Mouse (Mus musculus): ENCODE measurements at regions not wholly inside any gene's neighbourhood (a gene's known extent, or its start where the extent isn't known, plus 50 kb on each side); places are given as distances from the start of the nearest gene placed in this dataset.

- TF ChIP-seq EP300 (IDR thresholded peaks at IDR 0.05; ENCODE audit: low read length) = no peak
- TF ChIP-seq POLR2A (IDR thresholded peaks at IDR 0.05; ENCODE audit: low read depth, low read length) = no peak
- TF ChIP-seq ZNF384 (IDR thresholded peaks at IDR 0.05; ENCODE audit: low read depth, low read length) = no peak
- TF ChIP-seq MAX (IDR thresholded peaks at IDR 0.05; ENCODE audit: low read length) = no peak
- TF ChIP-seq PAX5 (IDR thresholded peaks at IDR 0.05; ENCODE audit: low read length) = no peak
- no peak for TF ChIP-seq CTCF (conservative IDR thresholded peaks at IDR 0.05 in 1 of 2, IDR thresholded peaks at IDR 0.05 in 1 of 2; ENCODE audit: low read depth in 2 of 2, low read length in 2 of 2)
- no peak for TF ChIP-seq NELFE (IDR thresholded peaks at IDR 0.05; ENCODE audit: low read depth, low read length)
- no peak for TF ChIP-seq BHLHE40 (IDR thresholded peaks at IDR 0.05; ENCODE audit: low read depth, low read length)
- no peak for TF ChIP-seq MAFK (IDR thresholded peaks at IDR 0.05; ENCODE audit: insufficient replicate concordance, low read length)
- TF ChIP-seq E2F4 (IDR thresholded peaks at IDR 0.05; ENCODE audit: insufficient replicate concordance, low read depth, low read length) = no peak
- TF ChIP-seq MYC (IDR thresholded peaks at IDR 0.05; ENCODE audit: low read depth, low read length) = no peak
- TF ChIP-seq USF2 (conservative IDR thresholded peaks at IDR 0.05; ENCODE audit: low read depth, low read length) = no peak
- no peak for TF ChIP-seq ZMIZ1 (IDR thresholded peaks at IDR 0.05; ENCODE audit: low read depth, low read length)
- no peak for TF ChIP-seq ZC3H11A (IDR thresholded peaks at IDR 0.05; ENCODE audit: low read depth, low read length)
Measured at GRCm38 (mm10) chr10:124803997-124804614, 585.2 kb downstream of the Slc16a7 start.
